Mouse (Mus musculus) hindbrain, embryonic 15.5 days (tissue): ENCODE results near the gene Gm13769. TPM values are rescaled to one million over a fixed set of nuclear protein-coding genes. Genes with fewer than 3 reads are reported as not detected.
A peak's percentile ranks its signal among the peaks of the same experiment; 100 is the strongest.
"Not testable (repeated sequence)": the region's sequence is repeated elsewhere in the genome, so short reads cannot be mapped to it uniquely, and the experiment has no call there.

Experiments
- ATAC-seq: fragments of 200-750 bp; cut with Nextera tagmentation; 2 replicates; pipeline ENCODE4 v1.8.0; 2017; ENCODE audit warnings: low read depth, moderate number of reproducible peaks, moderate TSS enrichment; ENCODE audit not compliant: low FRiP score
- H3K27ac ChIP-seq: fragments of 300-500 bp; sonication (generic); replicated peaks from 2 replicates; pipeline ENCODE4 v1.5.1; 2015; ENCODE audit warnings: mild to moderate bottlenecking, inconsistent platforms
- H3K27me3 ChIP-seq: fragments of 300-500 bp; sonication (generic); 2 replicates; pipeline ENCODE4 v1.6.1; 2015; ENCODE audit warnings: control low read depth, inconsistent platforms
- H3K36me3 ChIP-seq: fragments of 300-500 bp; sonication (generic); 2 replicates; pipeline ENCODE4 v1.6.1; 2015; ENCODE audit warnings: control low read depth, inconsistent platforms
- H3K4me1 ChIP-seq: fragments of 300-500 bp; sonication (generic); replicated peaks from 2 replicates; pipeline ENCODE4 v1.6.1; 2015; ENCODE audit warnings: control low read depth, inconsistent platforms
- H3K4me2 ChIP-seq: fragments of 300-500 bp; sonication (generic); 2 replicates; pipeline ENCODE4 v1.6.1; 2015; ENCODE audit warnings: moderate library complexity, mild to moderate bottlenecking, inconsistent platforms
- H3K4me3 ChIP-seq: fragments of 300-500 bp; sonication (generic); 2 replicates; pipeline ENCODE4 v1.5.1; 2015; ENCODE audit warnings: mild to moderate bottlenecking, inconsistent platforms
- H3K9ac ChIP-seq: fragments of 300-500 bp; sonication (generic); 2 replicates; pipeline ENCODE4 v1.6.1; 2015; ENCODE audit warnings: inconsistent platforms
- H3K9me3 ChIP-seq: fragments of 300-500 bp; sonication (generic); 2 replicates; pipeline ENCODE4 v1.6.1; 2016; ENCODE audit warnings: control low read depth, inconsistent platforms
- WGBS: fragments of 180-500 bp; shearing (Covaris S2); methylation state at CpG from one replicate; pipeline ENCODE4 v1.1.7; 2015; 5-methylcytosine and 5-hydroxymethylcytosine counted together
- polyA plus RNA-seq: library from polyadenylated mRNA; unstranded; fragments of >200 nt; fragmentation: Nextera tagmentation; extraction: Ambion mirVana; gene quantifications from 2 replicates; pipeline ENCODE4 v1.2.1, GENCODE M21; 2015

Gm13769 gene
- polyA plus RNA-seq, result not detected in 2 replicates

- not testable (repeated sequence) for H3K4me3 ChIP-seq, H3K27ac ChIP-seq, H3K36me3 ChIP-seq, H3K4me2 ChIP-seq, H3K27me3 ChIP-seq, H3K9ac ChIP-seq, H3K9me3 ChIP-seq, H3K4me1 ChIP-seq, ATAC-seq
- WGBS, result no CpG with 5 or more reads among the region's 6 CpGs
Observed at GRCm38 (mm10) chr2:90321900-90322299, at the start of gene Gm13769. TSS of gene Gm13769 (plus strand) at chr2:90322200.

GRCm38 (mm10) chr2:90292741-90293140, 29.3 kb upstream of the Gm13769 start, which contains the start of gene Olfr1272:
TSS of gene Olfr1272 (minus strand) at chr2:90292841.
- ATAC-seq, result no peak

GRCm38 (mm10) chr2:90346694-90347093, 24.7 kb downstream of the Gm13769 start:
- ATAC-seq, H3K4me3 ChIP-seq, H3K4me1 ChIP-seq, H3K9ac ChIP-seq, H3K4me2 ChIP-seq, H3K36me3 ChIP-seq, H3K27me3 ChIP-seq, H3K27ac ChIP-seq, H3K9me3 ChIP-seq: not testable (repeated sequence)
- no CpG with 5 or more reads among the region's 4 CpGs for WGBS

More at GRCm38 (mm10) chr2:90292741-90293140, 29.3 kb upstream of the Gm13769 start, which contains the start of gene Olfr1272:
- Histone ChIP-seq H3K27me3 (no peaks in the 10 kb centered on the region), H3K9me3 (no peaks in the 10 kb centered on the region), H3K4me2 (no peak within 1 kb of the TSS), H3K9ac (no peak within 1 kb of the TSS), H3K27ac (no peak within 1 kb of the TSS), H3K4me1 (no peaks in the 10 kb centered on the region), H3K4me3 (no peak within 1 kb of the TSS), H3K36me3 (no peaks in the 10 kb centered on the region)
- WGBS, result 85% methylated on average over 6 of the region's 6 CpGs

- not testable (repeated sequence) for H3K27ac ChIP-seq, H3K27me3 ChIP-seq, H3K4me3 ChIP-seq, H3K4me2 ChIP-seq, H3K36me3 ChIP-seq, H3K9ac ChIP-seq, H3K9me3 ChIP-seq, H3K4me1 ChIP-seq
- no CpG with 5 or more reads among the region's 6 CpGs for WGBS
- ATAC-seq, result 0 out of 2 replicates have a peak, but pooled peaks have one; percentile 30
Observed at GRCm38 (mm10) chr2:90351047-90351446, 29.0 kb downstream of the Gm13769 start.

- ATAC-seq, result peak; percentile 74
- H3K9ac ChIP-seq, H3K9me3 ChIP-seq, H3K27ac ChIP-seq, H3K4me1 ChIP-seq, H3K4me2 ChIP-seq, H3K27me3 ChIP-seq, H3K36me3 ChIP-seq, H3K4me3 ChIP-seq: not testable (repeated sequence)
- no CpG with 5 or more reads among the region's 3 CpGs for WGBS
Observed at GRCm38 (mm10) chr2:90351540-90351939, 29.5 kb downstream of the Gm13769 start.

GRCm38 (mm10) chr2:90359229-90359628, 37.2 kb downstream of the Gm13769 start:
- H3K9ac ChIP-seq, H3K9me3 ChIP-seq, ATAC-seq, H3K27ac ChIP-seq, H3K4me2 ChIP-seq, H3K4me3 ChIP-seq, H3K4me1 ChIP-seq, H3K27me3 ChIP-seq, H3K36me3 ChIP-seq: not testable (repeated sequence)
- no CpG with 5 or more reads among the region's 5 CpGs for WGBS

- WGBS, result no CpG with 5 or more reads among the region's 4 CpGs
- H3K36me3 ChIP-seq, ATAC-seq, H3K27me3 ChIP-seq, H3K27ac ChIP-seq, H3K4me1 ChIP-seq, H3K4me2 ChIP-seq, H3K9ac ChIP-seq, H3K9me3 ChIP-seq, H3K4me3 ChIP-seq: not testable (repeated sequence)
Observed at GRCm38 (mm10) chr2:90360199-90360598, 38.2 kb downstream of the Gm13769 start.

Other genes starting within 250 kb of the Gm13769 start
- not detected in 2 replicates for gene Olfr1269, start 200.8 kb upstream of the Gm13769 start, polyA plus RNA-seq
- gene Olfr32, start 179.9 kb upstream of the Gm13769 start, polyA plus RNA-seq, result not detected in 2 replicates
- gene Olfr1270, start 169.1 kb upstream of the Gm13769 start, polyA plus RNA-seq, result not detected in 2 replicates
- not detected in 2 replicates for gene Olfr1506, start 97.7 kb upstream of the Gm13769 start, polyA plus RNA-seq
- gene Olfr142, start 64.6 kb upstream of the Gm13769 start, polyA plus RNA-seq, result not detected in 2 replicates
- not detected in 2 replicates for gene Olfr1271, start 51.2 kb upstream of the Gm13769 start, polyA plus RNA-seq
- not detected in 2 replicates for gene Olfr1272, start 29.4 kb upstream of the Gm13769 start, polyA plus RNA-seq
- gene Olfr1274-ps, start 76.5 kb downstream of the Gm13769 start, polyA plus RNA-seq, result not detected in 2 replicates